Mouse (Mus musculus) liver, embryonic 12.5 days (tissue): Measurements from ENCODE around the gene Mtmr12. TPM values are rescaled to one million over a fixed set of nuclear protein-coding genes. Genes with fewer than 3 reads are reported as not detected.
A peak's percentile ranks its signal among the peaks of the same experiment; 100 is the strongest.
"Not testable (repeated sequence)": the region's sequence is repeated elsewhere in the genome, so short reads cannot be mapped to it uniquely, and the experiment has no call there.

Source experiments
- ATAC-seq: fragments of 200-750 bp; cut with Nextera tagmentation; 2 replicates; pipeline ENCODE4 v1.8.0; 2017; ENCODE audit warnings: moderate number of reproducible peaks, mild to moderate bottlenecking, moderate library complexity
- H3K27ac ChIP-seq: fragments of 300-500 bp; sonication (generic); 2 replicates; pipeline ENCODE4 v1.5.1; 2016; ENCODE audit warnings: mild to moderate bottlenecking
- H3K27me3 ChIP-seq: fragments of 300-500 bp; sonication (generic); replicated peaks from 2 replicates; pipeline ENCODE4 v1.6.1; 2016; ENCODE audit warnings: mild to moderate bottlenecking, moderate library complexity
- H3K36me3 ChIP-seq: fragments of 300-500 bp; sonication (generic); 2 replicates; pipeline ENCODE4 v1.6.1; 2016; ENCODE audit warnings: mild to moderate bottlenecking, moderate library complexity
- H3K4me1 ChIP-seq: fragments of 300-500 bp; sonication (generic); 2 replicates; pipeline ENCODE4 v1.6.1; 2016
- H3K4me2 ChIP-seq: fragments of 300-500 bp; sonication (generic); 2 replicates; pipeline ENCODE4 v1.6.1; 2016; ENCODE audit warnings: mild to moderate bottlenecking, moderate library complexity
- H3K4me3 ChIP-seq: fragments of 300-500 bp; sonication (generic); 2 replicates; pipeline ENCODE4 v1.5.1; 2016; ENCODE audit warnings: mild to moderate bottlenecking, moderate library complexity
- H3K9ac ChIP-seq: fragments of 300-500 bp; sonication (generic); 2 replicates; pipeline ENCODE4 v1.6.1; 2016; ENCODE audit warnings: mild to moderate bottlenecking, moderate library complexity
- H3K9me3 ChIP-seq: fragments of 300-500 bp; sonication (generic); replicated peaks from 2 replicates; pipeline ENCODE4 v1.6.1; 2016; ENCODE audit warnings: mild to moderate bottlenecking, moderate library complexity
- WGBS: fragments of 180-500 bp; shearing (Covaris S2); methylation state at CpG from one replicate; pipeline ENCODE4 v1.1.7; 2016; ENCODE audit not compliant: insufficient replicate concordance; 5-methylcytosine and 5-hydroxymethylcytosine counted together
- polyA plus RNA-seq: library from polyadenylated mRNA; unstranded; fragments of >200 nt; fragmentation: Nextera tagmentation; extraction: Ambion mirVana; gene quantifications from 2 replicates; pipeline ENCODE4 v1.2.1, GENCODE M21; 2016

Gene Mtmr12
- polyA plus RNA-seq, 1 experiment from 2014 or later, result 12.3 TPM

DNA sequence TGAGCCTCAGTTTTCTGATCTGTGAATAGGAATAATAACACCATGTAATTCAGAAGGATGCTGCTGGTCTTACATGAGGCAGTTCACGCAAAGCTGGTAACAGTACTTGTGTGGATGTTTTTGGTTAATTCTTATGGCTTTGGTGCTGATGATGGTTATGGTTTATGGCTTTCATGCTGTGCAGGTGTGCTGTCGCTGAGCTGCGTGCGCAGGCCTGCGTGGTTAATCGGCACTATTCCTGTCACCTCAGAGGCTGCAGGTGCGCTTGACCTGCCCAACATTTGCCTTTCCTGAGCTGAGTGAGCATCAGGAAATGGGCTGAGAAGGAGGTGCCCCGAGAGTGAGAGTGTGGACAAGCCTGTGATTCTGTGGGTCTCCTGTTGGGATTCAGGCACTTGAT, 11.3 kb downstream of the Mtmr12 start:
- Histone ChIP-seq H3K9ac (no peak overlapping the region), H3K27ac (no peak overlapping the region), H3K4me2 (no peak overlapping the region), H3K9me3 (no peaks in the 10 kb centered on the region), H3K27me3 (no peaks in the 10 kb centered on the region), H3K36me3 (no peaks in the 10 kb centered on the region), H3K4me3 (no peak overlapping the region), H3K4me1 (peaks cover 88% of the 10 kb centered on the region)
- WGBS, result 86% methylated on average over 8 of the region's 8 CpGs
- no peak for ATAC-seq

DNA sequence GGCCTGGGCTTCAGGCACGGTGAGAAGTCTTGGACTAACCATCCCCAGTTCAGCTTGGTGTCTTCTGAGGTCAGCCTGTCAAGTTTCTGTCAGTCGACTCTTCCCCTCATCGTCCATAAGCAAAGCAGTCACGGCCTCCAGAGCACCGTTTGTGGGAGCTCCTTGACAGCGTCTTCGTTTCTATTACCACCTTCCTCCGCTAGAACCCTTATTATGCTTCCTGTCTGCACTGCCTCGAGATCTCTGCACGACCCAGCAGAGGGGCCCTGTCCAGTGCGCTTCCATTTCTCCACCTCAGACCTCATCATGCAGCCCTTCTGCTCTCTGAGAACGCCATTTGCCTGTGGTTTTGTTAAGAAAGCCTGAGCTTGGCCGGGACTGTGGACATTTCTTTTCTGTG, 12.0 kb downstream of the Mtmr12 start:
- no peak overlapping the region for H3K9ac ChIP-seq
- H3K27me3 ChIP-seq, result no peaks in the 10 kb centered on the region
- H3K4me1 ChIP-seq, result peaks cover 88% of the 10 kb centered on the region
- ATAC-seq, result no peak
- no peak overlapping the region; the same call in 1 of the 2 replicates for H3K4me3 ChIP-seq
- no peaks in the 10 kb centered on the region for H3K9me3 ChIP-seq
- peak overlapping the region; percentile 22; the same call in 1 of the 2 replicates for H3K4me2 ChIP-seq
- no peaks in the 10 kb centered on the region for H3K36me3 ChIP-seq
- 32% methylated on average over 13 of the region's 13 CpGs for WGBS
- no peak overlapping the region for H3K27ac ChIP-seq

DNA sequence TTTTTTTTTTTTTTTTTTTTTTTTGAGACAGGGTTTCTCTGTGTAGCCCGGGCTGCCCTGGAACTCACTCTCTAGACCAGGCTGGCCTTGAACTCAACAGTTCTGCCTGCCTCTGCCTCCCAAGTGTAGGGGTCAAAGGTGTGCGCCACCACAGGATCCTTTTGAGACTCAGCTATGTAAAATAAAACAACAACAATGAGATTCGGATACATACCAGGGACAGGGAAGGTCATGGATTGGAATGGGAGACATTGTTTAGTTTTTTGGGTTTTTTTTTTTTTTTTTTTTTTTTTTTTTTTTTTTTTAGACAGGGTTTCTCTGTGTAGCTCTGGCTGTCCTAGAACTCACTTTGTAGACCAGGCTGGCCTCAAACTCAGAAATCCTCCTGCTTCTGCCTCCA, 12.5 kb downstream of the Mtmr12 start:
- peaks cover 89% of the 10 kb centered on the region for H3K4me1 ChIP-seq
- ATAC-seq, result not testable (repeated sequence)

DNA sequence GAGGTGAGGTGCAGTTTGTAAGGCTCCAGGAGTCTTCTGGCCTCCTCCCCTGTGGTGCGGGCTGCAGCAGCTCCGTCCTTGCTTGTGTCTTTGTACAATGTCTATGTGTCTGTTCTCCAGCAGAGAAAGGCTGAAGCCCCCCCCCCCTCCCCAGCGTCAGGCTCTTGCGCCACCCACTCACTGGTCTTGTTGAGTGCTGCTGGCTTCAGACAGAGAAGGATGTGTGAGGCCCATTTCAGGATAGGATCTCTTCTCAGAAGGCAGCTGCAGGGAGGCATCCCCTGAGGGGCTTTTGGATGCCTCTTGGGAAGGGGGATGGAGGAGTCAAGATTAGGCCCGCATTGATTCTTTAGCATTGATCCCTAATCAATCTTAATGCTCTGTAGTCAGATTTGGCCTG, 13.0 kb downstream of the Mtmr12 start:
- Histone ChIP-seq H3K4me1 (peaks cover 92% of the 10 kb centered on the region), H3K4me2 (no peak overlapping the region), H3K27ac (no peak overlapping the region), H3K9me3 (no peaks in the 10 kb centered on the region), H3K27me3 (no peaks in the 10 kb centered on the region), H3K36me3 (no peaks in the 10 kb centered on the region), H3K4me3 (no peak overlapping the region), H3K9ac (no peak overlapping the region)
- no peak for ATAC-seq
- 63% methylated on average over 5 of the region's 5 CpGs for whole genome bisulfite sequencing

More for the DNA sequence above, 12.5 kb downstream of the Mtmr12 start:
- H3K4me2 ChIP-seq, H3K9ac ChIP-seq, H3K4me3 ChIP-seq, H3K36me3 ChIP-seq, H3K27ac ChIP-seq, H3K9me3 ChIP-seq, H3K27me3 ChIP-seq: not testable (repeated sequence)
- 76% methylated on average over 3 of the region's 3 CpGs for WGBS

DNA sequence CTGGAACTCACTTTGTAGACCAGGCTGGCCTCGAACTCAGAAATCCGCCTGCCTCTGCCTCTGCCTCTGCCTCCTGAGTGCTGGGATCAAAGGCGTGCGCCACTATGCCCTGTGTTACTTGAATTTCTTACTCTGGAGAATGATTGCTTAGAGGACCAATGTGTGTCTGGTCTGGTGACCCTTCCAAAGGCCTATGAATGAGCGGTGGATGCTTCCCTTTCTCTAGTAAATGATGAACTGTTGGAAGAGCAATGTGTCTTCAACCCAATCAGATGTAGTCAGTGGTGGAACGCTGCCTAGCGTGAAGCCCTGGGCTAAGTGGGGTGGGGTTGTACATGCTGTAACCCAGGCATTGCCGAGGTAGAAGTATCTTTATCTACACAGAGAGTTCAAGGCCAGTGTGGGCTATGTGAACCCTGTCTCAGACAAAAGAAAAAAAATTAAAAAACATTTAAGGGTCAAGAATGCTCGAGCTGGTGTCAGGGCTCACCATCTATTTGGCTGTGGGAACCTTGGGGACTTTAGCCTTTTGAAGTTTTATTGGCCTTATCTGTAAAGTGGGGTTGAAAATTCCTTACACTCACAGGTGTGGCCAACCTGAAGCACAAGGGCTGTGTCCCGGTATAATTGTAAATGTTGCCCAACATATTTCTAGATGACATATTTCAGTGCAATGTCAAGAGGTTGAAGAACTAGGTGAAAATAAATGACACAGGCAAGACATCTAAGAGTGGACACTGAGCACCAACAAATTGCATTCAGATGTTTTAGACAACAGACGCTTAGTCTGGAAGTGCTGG, 14.0 kb downstream of the Mtmr12 start:
- H3K4me2 ChIP-seq, result no peak overlapping the region
- peaks cover 85% of the 10 kb centered on the region for H3K4me1 ChIP-seq

DNA sequence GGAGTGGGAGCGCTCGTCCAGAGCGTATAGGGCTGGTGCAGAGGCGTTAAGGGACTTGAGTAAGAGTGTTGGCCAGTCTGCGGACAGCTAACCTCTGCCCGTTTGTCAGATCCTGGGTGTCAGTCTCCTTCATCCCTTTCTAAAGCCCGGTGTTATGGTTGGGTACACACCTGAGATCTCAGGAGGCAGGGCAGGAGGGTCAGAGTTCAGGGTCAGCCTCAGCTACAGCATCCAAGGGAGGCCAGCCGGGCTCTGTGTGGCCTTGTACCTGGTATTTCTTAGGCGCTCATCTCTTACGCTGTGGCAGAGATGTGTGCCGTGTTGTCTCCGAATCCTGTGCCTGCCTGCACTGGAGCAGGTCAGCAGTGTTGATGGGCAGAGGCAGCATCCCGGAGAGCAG, 16.3 kb downstream of the Mtmr12 start:
- Histone ChIP-seq H3K36me3 (no peaks in the 10 kb centered on the region), H3K4me2 (no peak overlapping the region), H3K27me3 (no peaks in the 10 kb centered on the region), H3K9me3 (no peaks in the 10 kb centered on the region), H3K4me1 (peaks cover 81% of the 10 kb centered on the region), H3K4me3 (no peak overlapping the region), H3K27ac (no peak overlapping the region), H3K9ac (no peak overlapping the region)
- no peak; the same call in 1 of the 2 replicates for ATAC-seq
- WGBS, result 83% methylated on average over 13 of the region's 13 CpGs

More for the DNA sequence above, 14.0 kb downstream of the Mtmr12 start:
- Histone ChIP-seq H3K9ac (no peak overlapping the region), H3K27ac (no peak overlapping the region), H3K4me3 (no peak overlapping the region), H3K27me3 (no peaks in the 10 kb centered on the region), H3K36me3 (no peaks in the 10 kb centered on the region), H3K9me3 (no peaks in the 10 kb centered on the region)
- WGBS, result 67% methylated on average over 11 of the region's 11 CpGs
- no peak for ATAC-seq

DNA sequence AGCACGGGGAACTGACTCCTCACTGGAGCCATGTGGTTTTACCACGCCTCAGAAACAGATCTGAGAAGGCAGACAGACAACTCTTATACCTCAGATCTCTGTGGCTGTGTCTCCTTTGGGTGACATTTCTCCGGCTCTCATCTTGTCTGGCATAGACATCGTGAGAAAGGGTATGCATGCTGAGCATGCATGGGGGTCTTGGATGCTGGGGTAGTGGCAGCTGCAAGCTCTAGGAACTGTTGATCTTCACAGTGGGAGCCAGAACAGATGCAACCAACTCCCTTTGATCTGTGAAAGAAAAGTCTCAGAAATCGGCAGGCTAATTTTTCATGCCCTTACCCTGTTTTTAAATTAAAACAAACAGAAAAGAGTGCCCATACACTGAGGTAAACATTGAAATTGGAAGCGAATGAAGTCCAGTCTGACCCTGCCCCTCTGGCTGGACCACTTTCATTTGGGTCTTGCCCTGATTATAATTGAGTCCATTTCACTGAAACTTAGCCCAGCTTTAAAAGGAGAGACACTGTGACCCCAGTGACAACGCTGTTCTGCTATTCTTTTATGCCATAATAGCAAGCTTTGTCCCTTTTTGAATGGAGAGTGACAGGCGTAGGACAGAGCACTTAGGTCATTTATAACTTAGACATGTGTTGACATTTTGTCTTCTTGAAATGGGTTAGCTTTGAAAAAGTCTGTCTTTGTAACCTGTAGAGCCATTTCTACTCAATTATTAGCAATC, 17.9 kb downstream of the Mtmr12 start:
- Histone ChIP-seq H3K27ac (no peak overlapping the region), H3K9me3 (no peaks in the 10 kb centered on the region), H3K9ac (no peak overlapping the region), H3K4me1 (peaks cover 87% of the 10 kb centered on the region), H3K27me3 (no peaks in the 10 kb centered on the region), H3K4me3 (no peak overlapping the region), H3K4me2 (no peak overlapping the region), H3K36me3 (no peaks in the 10 kb centered on the region)
- WGBS, result 54% methylated on average over 8 of the region's 8 CpGs
- no peak for ATAC-seq

DNA sequence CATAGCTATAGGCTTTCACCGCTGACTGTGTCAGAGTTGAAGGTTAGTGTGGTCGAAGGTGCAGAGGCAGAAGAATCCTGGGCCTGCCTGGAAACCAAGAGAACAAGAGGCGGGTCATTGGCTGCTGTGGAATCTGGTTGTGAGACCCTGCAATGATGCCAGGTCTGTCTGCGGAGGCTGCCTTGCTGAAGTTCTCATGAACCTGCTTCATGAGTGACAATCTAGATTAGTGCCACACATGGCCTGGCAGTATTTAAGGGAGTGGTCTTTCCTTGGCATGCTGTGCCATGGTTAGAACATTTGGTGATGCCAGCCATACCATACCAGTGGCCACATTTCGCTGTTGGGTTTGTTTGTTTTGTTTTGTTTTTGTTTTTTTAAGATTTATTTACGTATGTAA, 18.6 kb downstream of the Mtmr12 start:
- Histone ChIP-seq H3K4me1 (peaks cover 88% of the 10 kb centered on the region), H3K27ac (no peak overlapping the region), H3K4me2 (no peak overlapping the region), H3K4me3 (no peak overlapping the region), H3K9ac (no peak overlapping the region), H3K9me3 (no peaks in the 10 kb centered on the region), H3K27me3 (no peaks in the 10 kb centered on the region), H3K36me3 (no peaks in the 10 kb centered on the region)
- ATAC-seq, result no peak
- WGBS, result 73% methylated on average over 6 of the region's 6 CpGs

DNA sequence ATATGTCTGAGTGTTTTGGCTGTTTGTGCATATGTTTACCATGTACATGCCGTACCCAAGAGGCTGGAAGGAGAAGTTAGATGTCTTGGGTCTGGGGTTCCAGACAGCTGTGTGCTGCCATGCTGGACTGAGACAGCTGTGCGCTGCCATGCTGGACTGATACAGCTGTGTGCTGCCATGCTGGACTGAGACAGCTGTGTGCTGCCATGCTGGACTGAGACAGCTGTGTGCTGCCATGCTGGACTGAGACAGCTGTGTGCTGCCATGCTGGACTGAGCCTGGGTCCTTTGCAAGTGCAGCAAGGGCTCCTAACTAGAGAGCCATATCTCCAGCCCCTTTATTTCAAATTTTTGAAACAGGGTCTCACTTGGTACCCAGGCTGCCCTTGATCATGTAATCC, 19.4 kb downstream of the Mtmr12 start:
- 89% methylated on average over 2 of the region's 2 CpGs for WGBS
- H3K4me1 ChIP-seq, result peaks cover 85% of the 10 kb centered on the region
- H3K4me2 ChIP-seq, result no peak overlapping the region
- no peak overlapping the region for H3K4me3 ChIP-seq
- no peak overlapping the region for H3K27ac ChIP-seq
- H3K9ac ChIP-seq, result no peak overlapping the region
- H3K9me3 ChIP-seq, result no peaks in the 10 kb centered on the region
- H3K27me3 ChIP-seq, result no peaks in the 10 kb centered on the region
- ATAC-seq, result no peak
- no peaks in the 10 kb centered on the region for H3K36me3 ChIP-seq

DNA sequence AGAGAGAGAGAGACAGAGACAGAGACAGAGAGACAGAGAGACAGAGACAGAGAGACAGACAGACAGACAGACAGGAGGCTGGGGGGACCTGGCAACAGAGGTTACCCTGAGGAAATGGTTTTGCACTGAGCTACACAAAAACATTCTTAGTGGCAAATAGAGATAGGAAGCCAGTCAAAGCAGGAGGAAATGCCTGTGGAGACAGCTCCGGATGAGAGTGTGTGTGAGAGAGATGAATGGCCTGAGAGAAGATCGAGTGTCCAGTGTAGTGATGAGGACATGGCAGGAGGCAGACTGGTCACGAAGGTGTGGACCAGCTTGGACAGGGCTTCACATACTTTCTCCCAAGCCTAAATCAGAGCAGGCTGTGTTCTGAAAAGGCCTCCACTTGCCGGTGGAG, 20.2 kb downstream of the Mtmr12 start:
- Histone ChIP-seq H3K27ac (0 out of 2 replicates have a peak overlapping the region, but pooled peaks have one; percentile 18), H3K4me1 (peaks cover 85% of the 10 kb centered on the region), H3K9ac (no peak overlapping the region), H3K4me2 (no peak overlapping the region), H3K36me3 (no peaks in the 10 kb centered on the region), H3K27me3 (no peaks in the 10 kb centered on the region), H3K4me3 (no peak overlapping the region), H3K9me3 (no peaks in the 10 kb centered on the region)
- WGBS, result 38% methylated on average over 4 of the region's 4 CpGs
- no peak for ATAC-seq

DNA sequence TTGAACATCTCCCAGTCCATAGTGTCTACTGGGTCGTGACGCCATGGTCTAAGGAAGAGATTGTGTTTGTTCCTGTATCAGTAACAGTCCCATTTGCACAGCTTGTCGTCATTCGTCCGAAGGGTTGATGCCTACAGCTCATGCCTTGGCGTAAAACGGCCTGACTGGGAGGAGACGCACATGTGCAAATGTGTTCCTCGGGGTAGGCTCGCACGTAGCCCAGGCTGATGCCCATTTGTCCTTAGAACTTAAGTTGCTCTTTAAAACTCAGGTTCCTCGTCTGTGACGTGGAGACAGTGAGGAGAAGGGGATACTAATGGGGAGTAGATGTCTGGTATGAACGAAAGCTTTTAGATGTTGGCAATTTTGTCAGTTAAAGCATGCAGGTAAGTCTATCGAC, 22.1 kb downstream of the Mtmr12 start:
- 82% methylated on average over 15 of the region's 15 CpGs for WGBS
- Histone ChIP-seq H3K4me1 (peaks cover 83% of the 10 kb centered on the region), H3K27ac (no peak overlapping the region), H3K27me3 (no peaks in the 10 kb centered on the region), H3K4me3 (no peak overlapping the region), H3K36me3 (peaks cover 10% of the 10 kb centered on the region), H3K9ac (no peak overlapping the region), H3K9me3 (no peaks in the 10 kb centered on the region), H3K4me2 (no peak overlapping the region)
- no peak for ATAC-seq

DNA sequence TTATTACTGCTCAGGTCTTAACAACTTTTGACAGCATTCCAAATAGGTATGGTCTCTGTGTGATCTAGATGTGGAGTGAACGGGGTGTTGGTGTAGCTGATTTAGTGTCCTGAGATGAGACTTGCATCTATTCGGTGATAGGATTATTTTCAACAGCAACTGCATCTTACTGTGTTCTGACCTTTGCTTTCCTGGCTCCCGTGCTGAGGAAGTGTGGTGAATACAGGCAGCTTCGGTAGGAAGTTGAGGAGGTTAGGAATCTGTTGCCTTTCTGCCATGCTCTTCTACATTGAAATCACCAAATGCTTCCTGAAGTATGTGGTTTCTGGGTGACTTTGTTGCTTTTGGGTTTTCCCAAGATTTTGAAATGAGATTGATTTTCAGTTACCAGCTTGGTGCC, 22.5 kb downstream of the Mtmr12 start:
- Histone ChIP-seq H3K9ac (no peak overlapping the region), H3K27ac (0 out of 2 replicates have a peak overlapping the region, but pooled peaks have one; percentile 8), H3K4me2 (no peak overlapping the region), H3K36me3 (peaks cover 15% of the 10 kb centered on the region), H3K9me3 (no peaks in the 10 kb centered on the region), H3K4me1 (peaks cover 83% of the 10 kb centered on the region), H3K4me3 (no peak overlapping the region), H3K27me3 (no peaks in the 10 kb centered on the region)
- 47% methylated on average over 4 of the region's 4 CpGs for WGBS
- ATAC-seq, result no peak
